Mouse (Mus musculus) thymus, postnatal 14 days (tissue): ENCODE data around the gene Tmem127.
A peak's percentile ranks its signal among the peaks of the same experiment; 100 is the strongest.
"Not testable (repeated sequence)": the region's sequence is repeated elsewhere in the genome, so short reads cannot be mapped to it uniquely, and the experiment has no call there.

Experiments
- DNase-seq: peaks from one replicate; pipeline ENCODE4 v3.0.0; 2021

Tmem127 gene

DNA sequence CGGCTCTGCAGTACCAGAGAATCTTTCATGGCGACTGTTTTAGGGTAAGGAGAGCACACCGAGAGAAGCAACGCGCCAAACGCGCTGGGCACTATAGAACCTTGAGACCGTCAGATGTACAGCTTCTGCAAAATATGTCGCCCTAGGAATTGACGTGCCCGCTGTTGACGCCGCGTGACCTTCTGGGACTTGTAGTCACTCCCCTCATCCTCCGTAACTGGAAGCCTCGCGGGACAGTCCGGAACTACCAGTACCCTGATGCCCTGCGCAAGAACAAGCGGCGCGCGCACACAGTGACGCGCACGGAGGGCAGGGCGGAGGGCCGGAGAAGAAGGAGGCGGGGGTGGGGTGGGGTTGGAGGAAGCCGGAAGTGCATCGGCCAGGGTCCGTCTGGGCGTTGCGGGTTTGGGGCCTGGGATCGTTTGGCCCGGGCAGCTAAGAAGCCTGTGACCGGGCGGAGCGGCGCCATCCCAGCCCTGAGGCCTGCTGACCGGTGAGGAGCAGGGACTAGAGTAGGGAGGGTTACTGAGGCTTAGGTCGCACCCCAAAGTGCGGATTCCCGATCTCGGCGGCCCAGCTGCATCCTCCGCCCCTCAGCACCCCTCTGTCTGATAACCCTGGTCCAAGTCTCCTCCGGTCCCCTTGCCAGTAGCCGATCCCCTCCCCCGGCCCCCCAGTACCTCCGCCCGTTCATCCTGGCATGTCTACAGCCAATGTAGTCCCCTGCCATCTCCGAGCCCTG lies at the start of gene Tmem127, which contains the start of gene Ciao1:
Gene Tmem127 (plus strand): TSS at position 317 of the 742 bp plus-strand sequence.
Gene Ciao1 (minus strand): TSS at position 225 of the 742 bp plus-strand sequence.
- peak; percentile 98 for DNase-seq

DNA sequence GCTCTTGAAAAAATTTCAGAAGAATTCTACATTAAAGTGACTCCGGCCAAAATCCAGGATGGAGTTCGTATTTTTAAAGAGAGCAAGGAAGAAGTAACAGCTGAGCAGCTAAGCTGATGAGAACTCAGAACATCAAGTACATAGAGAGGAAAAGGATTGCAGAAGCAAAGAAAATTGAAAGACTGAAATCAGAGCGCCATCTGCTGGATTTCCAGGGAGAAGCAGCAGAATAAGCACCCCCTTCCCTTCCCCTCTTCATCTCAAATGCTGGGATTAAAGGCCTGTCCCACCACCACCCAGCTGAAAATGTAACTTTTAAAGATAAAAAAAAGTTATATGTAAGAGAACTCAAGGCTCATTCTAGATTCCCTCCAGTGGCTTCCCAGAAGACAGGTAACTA lies 42.8 kb upstream of the Tmem127 start:
- peak; percentile 67 for DNase-seq

DNA sequence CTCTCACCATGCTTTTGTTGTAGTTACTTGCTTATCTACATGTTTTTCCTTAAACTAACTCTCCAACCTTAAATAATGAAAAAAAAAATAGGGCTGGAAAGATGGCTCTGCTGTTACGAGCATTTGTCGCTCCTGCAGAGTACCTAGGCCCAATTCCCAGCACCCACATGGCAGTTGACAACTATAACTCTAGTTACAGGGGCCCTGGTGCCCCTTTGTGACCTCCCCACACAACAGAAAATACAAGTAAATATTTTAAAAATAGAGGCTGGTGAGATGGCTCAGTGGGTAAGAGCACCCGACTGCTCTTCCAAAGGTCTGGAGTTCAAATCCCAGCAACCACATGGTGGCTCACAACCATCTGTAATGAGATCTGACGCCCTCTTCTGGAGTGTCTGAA lies 41.8 kb upstream of the Tmem127 start:
- not testable (repeated sequence) for DNase-seq

DNA sequence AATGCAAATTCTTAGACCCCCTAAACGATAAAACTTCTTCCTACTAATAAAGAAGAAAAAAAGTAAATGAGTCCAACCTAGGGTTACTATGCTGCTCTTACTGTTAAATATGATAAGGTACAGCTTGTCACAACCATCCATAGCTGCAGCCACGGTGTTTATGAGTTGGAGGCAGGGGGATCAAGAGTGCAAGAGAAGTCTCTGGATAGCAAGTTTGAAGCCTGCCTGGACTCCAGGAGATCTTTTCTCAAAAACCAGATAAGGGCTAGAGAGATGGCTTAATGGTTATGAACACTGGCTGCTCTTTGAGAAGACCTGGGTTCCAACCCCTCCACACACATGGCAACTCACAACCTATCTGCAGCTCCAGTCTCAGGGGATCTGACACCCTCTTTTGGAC lies 40.8 kb upstream of the Tmem127 start:
- DNase-seq = no peak

DNA sequence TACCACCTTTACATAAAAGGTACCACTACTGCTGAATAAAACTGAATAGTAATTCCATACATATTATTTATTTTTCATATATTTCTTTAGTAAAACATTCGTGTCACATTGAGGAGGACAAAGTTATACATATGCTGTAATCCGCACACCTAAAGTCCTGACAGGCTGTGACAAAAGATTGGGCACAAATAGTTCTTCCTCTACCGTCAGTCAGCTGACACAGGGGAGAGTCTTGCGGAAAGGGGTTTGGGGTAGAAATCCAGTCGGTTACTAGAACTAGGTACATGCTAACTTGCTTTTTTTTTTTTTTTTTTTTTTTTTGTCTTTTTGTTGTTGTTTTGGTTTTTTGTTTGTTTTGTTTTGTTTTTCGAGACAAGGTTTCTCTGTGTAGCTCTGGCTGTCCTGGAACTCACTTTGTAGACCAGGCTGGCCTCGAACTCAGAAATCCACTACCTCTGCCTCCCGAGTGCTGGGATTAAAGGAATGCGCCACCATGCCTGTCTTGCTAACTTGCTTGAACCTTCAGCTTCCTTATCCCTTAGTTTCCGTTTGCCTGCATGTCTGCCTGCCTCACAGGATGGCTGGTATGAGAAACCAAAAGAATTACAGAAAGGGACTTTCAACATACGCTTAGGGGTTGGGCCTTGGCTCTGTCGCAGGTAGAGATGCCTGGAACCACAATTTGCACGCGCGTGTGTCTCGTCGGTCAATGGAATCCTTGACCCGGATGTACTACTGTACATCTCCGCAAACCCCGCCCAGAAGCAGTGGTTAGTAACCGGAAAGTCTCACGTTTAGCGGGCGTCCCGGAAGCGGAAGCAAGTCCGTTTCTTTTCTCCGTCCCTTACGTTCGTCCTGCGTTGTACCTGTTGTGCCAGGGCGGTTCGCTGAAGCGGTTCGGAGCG lies 39.9 kb upstream of the Tmem127 start, which contains the start of the genes 1810024B03Rik and Snrnp200:
Gene 1810024B03Rik (minus strand): TSS at position 734 of the 905 bp plus-strand sequence.
Gene Snrnp200 (plus strand): TSS at position 840 of the 905 bp plus-strand sequence.
- peak; percentile 94 for DNase-seq

DNA sequence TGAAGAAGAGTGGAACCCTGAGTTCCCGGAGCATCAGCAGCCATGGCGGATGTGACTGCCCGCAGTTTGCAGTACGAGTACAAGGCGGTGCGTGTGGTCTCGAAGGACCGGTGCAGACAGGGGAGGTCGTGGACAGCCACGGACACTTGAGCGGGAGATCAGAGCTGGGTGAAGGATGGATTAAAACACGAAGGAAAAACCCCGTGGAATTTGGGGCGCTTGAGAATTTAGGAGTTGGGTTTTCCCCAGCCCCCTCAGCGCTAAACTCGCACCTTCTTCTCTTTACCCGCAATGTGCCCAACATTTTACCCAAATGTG lies 39.3 kb upstream of the Tmem127 start:
- DNase-seq = no peak

DNA sequence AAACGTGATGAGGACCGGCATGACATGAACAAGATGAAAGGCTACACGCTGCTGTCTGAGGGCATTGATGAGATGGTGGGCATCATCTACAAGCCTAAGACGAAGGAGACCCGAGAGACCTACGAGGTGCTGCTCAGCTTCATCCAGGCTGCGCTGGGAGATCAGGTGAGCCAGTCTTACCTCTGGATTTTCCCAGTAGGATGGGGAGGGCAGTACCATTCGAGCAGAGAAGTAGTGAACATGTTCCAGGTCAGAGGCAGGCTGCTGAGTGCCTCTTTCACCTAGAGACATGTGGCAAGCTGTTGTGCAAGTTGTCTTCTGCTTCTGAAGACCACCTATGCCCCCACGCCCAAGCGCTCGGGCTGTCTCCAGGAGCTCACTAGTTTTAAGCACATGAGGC lies 37.0 kb upstream of the Tmem127 start:
- DNase-seq = no peak

DNA sequence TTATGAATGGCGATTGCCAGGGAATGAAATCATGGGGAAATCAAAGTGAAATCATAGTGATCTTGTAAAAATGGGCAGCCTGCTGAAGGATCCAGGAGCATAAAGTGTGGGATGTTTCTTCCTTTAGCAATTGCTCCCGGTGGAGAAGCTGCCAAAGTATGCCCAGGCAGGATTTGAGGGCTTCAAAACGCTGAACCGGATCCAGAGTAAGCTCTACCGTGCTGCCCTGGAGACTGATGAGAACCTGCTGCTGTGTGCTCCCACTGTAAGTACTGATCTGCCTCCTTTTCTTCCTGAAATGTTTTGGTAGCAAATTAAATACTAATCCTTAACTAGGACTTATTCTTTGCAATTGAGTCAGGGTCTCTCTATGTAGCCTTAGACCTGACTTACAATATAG lies 30.0 kb upstream of the Tmem127 start:
- DNase-seq = no peak

DNA sequence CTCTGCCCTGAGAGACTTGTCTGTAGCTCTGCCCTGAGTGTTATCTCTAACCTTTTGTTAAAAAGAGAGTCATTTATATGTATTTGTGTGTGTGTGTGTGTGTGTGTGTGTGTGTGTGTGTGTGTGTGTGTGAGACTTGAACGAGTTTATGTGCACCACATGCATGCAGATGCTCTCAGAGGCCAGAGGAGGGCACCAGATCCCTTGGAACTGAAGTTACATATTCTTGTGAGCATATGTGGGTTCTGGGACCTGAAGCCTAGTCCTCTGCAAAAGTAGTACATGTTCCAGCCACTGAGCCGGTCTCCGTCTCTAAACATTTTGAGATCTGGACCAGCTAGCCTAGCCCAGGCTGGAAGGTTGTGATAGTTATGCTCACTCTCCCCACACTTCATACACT lies 22.4 kb upstream of the Tmem127 start:
- no peak for DNase-seq

DNA sequence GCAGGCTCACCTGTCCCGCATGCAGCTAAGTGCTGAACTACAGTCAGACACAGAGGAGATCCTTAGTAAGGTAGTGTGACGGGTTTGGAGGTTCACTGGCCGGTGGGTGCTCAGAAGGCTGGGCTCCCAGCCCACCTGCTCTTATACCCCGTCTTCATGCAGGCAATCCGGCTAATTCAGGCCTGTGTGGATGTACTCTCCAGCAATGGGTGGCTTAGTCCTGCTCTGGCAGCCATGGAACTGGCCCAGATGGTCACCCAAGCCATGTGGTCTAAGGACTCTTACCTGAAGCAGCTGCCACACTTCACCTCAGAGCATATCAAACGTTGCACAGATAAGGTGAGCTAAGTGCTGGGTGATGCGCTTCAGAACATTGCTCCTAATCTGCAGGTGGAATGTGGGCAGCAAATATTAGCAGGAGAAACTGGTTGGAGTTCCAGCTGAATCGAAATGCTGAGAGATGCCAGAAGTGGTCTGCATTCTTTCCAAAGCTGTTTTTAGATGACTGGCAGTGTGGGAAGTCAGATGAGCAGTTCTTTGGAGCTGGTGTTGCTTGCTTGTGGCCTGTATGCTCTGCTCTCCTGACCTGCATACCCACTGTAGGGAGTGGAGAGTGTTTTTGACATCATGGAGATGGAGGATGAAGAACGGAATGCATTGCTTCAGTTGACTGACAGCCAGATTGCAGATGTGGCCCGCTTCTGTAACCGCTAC lies 9.7 kb upstream of the Tmem127 start:
- DNase-seq = no peak

DNA sequence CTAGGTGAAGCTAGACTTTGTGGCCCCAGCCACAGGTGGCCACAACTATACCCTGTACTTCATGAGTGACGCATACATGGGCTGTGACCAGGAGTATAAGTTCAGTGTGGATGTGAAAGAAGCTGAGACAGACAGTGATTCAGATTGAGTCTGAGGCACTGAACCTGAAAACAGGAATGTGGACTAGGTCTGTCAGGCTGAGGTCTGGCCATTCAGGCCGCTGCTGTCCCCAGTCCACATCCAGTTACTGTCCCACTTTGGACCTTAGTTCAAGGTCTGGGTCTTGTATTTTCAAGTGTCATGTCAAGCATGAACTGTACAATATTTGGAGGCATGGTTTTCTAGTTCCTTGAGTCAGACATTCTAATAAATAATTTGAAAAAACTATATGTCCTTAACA lies 7.6 kb upstream of the Tmem127 start:
- no peak for DNase-seq

DNA sequence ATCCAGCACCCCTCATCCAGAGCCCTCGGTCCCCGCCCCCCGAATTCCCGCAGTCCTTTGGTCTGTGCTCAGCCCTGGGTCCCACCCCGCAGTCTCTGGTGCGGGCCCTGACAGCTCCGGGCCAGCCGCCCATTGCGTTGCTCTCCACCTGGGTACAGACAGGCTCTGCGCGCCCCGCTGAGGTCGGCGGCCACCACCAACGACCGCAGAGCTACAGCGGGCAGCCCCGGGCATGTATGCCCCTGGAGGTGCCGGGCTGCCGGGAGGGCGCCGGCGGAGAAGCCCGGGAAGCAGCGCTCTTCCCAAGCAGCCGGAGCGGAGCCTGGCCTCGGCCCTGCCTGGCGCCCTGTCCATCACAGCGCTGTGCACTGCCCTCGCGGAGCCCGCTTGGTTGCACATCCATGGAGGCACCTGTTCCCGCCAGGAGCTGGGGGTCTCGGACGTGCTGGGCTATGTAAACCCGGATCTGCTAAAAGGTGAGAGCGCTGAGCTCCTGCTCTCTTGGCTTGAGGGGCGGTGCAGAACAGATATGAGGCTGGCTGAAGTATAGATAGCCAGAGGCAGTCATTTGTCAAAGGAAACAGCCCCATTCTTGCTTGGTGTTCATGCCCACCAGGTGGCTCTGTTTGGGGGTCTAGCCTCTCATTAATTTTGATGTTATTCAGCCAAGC lies 761 bp downstream of the Tmem127 start:
- peak; percentile 66 for DNase-seq

DNA sequence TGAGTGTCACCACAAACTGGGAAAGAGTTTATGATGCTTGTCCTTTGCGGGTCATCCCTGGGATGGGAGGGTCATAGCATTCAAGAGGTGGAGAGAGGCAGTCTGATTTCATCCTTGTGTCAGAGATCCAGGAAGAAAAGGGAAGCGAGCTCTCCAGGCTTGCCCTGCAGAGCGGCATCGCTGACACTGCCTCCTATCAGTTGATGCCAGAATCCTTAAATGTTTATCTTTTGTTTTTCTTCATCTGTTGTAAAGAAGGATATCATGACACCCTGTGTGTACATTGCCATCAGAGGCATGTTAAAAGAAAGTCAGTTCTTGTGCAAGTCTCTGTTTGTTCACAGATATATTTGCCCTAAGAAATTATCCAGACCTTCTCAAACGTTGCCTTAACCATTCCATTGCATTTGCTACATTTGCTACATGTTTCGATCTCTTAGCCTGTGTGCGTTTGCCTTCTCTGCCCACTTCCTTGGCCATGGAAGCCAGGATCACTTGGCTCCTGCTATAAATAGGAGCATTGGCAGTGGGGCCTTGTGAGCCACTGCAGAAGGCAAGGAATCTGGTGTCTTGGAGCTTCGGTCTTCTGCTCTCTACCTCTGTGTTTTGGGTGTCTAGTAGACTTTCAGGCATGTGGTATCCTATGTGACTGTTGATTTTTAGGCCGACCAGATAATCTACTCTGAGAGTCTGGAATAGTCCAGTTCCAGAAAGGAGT lies 2.7 kb downstream of the Tmem127 start:
- DNase-seq = no peak

DNA sequence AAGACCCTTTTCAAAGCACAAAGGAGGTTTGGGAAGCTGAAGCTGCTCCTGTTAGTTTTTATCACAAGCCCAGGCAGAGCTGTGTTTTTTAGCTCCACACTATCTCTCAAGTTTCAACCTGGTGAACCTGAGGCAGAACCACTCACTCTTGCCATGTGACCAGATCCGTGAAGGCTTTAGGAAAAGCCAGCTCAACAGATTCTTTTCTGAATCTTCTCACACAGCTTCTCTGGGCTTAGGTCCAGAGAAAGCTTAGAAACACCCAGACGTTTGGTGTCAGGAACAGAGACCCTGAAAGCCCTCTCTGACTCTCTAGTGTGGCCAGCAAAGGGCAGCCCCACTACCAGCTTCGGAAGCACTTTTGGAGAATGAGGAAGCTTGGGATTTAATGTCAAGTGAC lies 3.7 kb downstream of the Tmem127 start:
- DNase-seq = no peak

DNA sequence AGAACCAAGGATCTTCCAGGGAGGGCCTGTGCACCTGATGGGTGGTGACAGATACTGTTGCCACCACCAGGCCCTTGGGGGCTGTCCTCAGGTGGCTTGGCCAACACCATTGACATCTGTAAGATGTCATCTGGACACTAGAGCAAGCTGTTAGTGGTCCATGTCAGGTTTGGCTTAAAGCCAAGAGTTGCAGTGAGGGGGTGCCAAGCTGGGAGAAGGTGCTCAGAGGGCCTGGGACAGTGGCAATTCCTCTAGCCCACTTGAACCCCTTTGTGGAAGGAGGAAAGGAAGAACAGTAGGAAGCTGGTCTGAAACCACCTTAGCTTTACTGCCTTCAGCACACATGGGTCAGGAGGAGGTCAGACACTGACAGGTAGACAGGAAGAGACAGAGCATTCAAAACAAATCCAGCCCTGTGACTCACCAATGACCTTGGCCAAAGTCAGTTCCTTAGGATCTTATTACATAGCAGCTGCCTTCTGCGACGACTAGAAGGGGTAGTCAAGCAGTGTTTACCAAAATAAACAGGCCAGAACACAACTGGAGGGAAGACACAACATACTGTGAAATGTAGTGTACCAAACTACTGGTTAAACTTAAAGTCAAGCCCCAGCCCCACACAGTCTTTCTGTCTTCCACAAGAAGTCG lies 4.3 kb downstream of the Tmem127 start:
- DNase-seq = no peak

DNA sequence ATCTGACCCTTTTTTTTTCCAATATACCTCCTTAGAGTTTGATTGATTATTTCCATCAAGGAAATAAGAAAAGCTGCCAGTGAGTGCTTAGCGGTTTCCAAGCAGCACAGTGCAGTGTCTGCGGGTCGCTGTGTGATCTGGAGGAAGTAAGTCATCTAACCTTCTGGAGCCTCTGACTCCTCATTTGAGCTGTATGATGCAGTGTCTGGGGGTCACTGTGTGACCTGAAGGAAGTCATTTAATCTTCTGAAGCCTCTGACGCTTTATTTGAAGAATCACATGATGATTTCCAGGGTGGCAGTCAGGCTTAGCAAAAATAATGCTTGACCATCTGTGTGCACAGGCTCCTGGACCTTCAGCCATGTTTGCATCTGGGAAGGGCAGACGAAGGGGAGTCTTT lies 5.1 kb downstream of the Tmem127 start:
- DNase-seq = no peak

DNA sequence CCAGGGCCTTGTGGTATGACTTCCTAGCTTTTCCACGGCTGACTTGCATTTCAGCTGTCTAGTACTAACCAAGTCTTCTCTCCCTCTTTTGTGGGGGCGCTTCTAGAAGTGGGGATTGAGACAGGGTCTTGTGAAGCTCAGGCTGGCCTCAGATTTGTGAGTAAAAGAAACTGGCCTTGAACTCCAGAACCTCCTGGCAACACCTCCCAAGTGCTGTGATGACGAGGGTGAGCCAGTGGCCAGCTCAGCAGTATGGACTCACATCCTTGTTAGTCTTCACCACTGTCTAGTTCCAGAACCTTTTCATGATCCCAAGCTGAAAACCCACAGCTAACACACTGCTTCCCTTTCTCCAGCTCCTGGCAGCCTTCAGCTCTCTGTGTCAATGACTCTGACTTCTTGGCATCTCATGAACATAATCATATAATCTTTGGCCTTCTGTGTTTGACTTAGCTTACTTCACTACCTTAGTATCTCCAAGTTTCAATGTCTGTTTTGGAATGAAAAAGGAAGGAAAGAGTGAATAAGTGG lies 7.0 kb downstream of the Tmem127 start:
- no peak for DNase-seq

DNA sequence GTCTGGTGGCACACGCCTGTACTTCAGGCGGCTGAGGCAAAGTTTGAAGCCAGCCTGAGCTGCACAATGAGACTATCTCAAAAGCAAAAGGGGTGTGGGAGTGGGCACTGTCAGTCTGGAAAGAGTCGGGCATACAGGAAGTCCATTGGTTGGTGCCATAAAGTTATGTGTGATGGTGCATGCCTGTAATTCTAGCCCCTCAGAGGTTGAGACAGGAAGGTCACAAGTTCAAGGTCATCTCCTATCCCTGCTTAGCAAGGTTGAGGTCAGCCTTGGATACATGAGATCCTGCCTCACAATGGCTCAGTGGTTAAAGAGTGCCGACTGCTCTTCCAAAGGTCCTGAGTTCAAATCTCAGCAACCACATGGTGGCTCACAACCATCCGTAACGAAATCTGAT lies 7.6 kb downstream of the Tmem127 start:
- DNase-seq = no peak

DNA sequence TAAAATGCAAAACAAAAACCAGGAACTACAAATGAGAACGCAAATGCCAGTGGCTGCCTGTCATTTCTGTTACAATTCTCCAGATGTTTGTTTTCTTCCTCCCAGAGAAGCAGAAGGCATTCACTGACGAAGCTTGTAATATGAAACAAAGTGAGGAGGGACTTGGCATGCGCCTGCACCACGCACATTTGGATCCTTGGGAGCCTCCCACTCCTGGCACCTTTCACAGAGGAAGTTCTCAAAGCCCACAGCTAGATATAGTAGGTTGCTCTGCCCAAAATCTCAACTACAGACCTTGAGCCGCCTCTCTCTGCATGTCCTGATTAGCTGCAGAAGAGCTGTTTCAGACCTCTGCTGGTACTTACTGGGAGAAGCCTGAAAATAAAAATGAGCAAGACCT lies 11.6 kb downstream of the Tmem127 start:
- no peak for DNase-seq

DNA sequence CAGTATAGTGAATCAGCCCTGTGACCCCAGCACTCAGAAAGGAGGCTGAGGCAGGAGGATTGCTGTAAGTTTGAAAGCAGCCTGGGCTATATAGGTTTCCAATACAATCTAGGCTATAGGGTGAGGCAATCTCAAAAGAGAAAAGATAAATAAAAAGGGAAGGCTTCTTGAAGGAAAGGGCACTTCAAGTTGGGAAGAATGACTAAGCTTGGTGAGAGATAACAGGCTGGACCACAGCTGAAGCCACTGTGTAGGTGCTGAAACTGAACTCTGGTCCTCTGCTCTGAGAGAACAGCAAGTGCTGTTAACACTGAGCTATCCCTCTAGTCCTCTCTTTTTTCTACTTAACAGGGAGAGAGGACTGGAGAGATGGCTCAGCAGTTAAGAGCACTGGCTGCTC lies 14.8 kb downstream of the Tmem127 start:
- no peak for DNase-seq

DNA sequence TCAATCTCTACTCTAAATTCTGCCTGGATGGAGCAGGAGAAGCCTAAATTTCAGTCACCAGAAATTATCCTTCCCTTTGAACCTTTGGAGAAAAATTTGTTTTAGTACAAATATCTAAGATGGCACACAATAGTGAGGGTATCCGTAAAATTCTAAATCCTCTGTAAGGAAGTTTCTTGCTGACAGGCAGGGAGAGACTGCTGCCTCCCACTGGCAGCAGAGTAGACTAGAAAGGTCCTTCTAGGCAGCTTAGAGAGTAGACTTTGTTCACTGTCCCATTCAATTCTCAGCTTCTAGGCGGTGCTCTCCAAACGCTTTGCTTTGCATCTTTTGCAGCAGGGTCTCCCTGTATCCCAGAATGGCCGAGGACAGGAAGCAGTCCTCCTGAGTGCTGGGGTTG lies 20.1 kb downstream of the Tmem127 start:
- DNase-seq = no peak
